Mouse (Mus musculus) intestine, postnatal 0 days (tissue): ENCODE measurements around the gene 4930402F06Rik. TPM values are rescaled to one million over a fixed set of nuclear protein-coding genes. Genes with fewer than 3 reads are reported as not detected.
A peak's percentile ranks its signal among the peaks of the same experiment; 100 is the strongest.

Source experiments
- ATAC-seq: fragments of 200-750 bp; cut with Nextera tagmentation; 2 replicates; pipeline ENCODE4 v1.8.0; 2017; ENCODE audit warnings: mild to moderate bottlenecking, moderate TSS enrichment, moderate library complexity
- H3K27ac ChIP-seq: fragments of 300-500 bp; sonication (generic); 2 replicates; pipeline ENCODE4 v1.5.1; 2014; ENCODE audit warnings: mild to moderate bottlenecking, low read depth, low read length, moderate library complexity
- H3K27me3 ChIP-seq: fragments of 300-500 bp; sonication (generic); replicated peaks from 2 replicates; pipeline ENCODE4 v1.6.1; 2014; ENCODE audit warnings: low read length, mixed read lengths; ENCODE audit not compliant: control insufficient read depth, insufficient read depth
- H3K36me3 ChIP-seq: fragments of 300-500 bp; sonication (generic); 2 replicates; pipeline ENCODE4 v1.6.1; 2014; ENCODE audit warnings: mild to moderate bottlenecking, moderate library complexity; ENCODE audit not compliant: control insufficient read depth, insufficient read depth
- H3K4me1 ChIP-seq: fragments of 300-500 bp; sonication (generic); replicated peaks from 2 replicates; pipeline ENCODE4 v1.6.1; 2014; ENCODE audit warnings: antibody characterized with exemption, low read length, mixed read lengths; ENCODE audit not compliant: control insufficient read depth, insufficient read depth
- H3K4me2 ChIP-seq: fragments of 300-500 bp; sonication (generic); replicated peaks from 2 replicates; pipeline ENCODE4 v1.6.1; 2014; ENCODE audit warnings: low read depth, mild to moderate bottlenecking, moderate library complexity
- H3K4me3 ChIP-seq: fragments of 300-500 bp; sonication (generic); 2 replicates; pipeline ENCODE4 v1.5.1; 2014; ENCODE audit warnings: low read depth, low read length
- H3K9ac ChIP-seq: fragments of 300-500 bp; sonication (generic); 2 replicates; pipeline ENCODE4 v1.6.1; 2014; ENCODE audit warnings: mild to moderate bottlenecking, low read depth, low read length
- H3K9me3 ChIP-seq: fragments of 300-500 bp; sonication (generic); 2 replicates; pipeline ENCODE4 v1.6.1; 2016; ENCODE audit warnings: mixed run types; ENCODE audit not compliant: control insufficient read depth
- CTCF ChIP-seq: sonication (generic); IDR thresholded peaks from 2 replicates; pipeline ENCODE4 v1.5.1; 2016; ENCODE audit warnings: low read depth, mild to moderate bottlenecking, control low read depth, antibody characterized with exemption, moderate library complexity
- WGBS: fragments of 180-500 bp; shearing (Covaris S2); extraction: QIAGEN DNeasy Blood & Tissue Kit; methylation state at CpG from one replicate; pipeline ENCODE4 v1.1.7; 2014; 5-methylcytosine and 5-hydroxymethylcytosine counted together
- polyA plus RNA-seq: library from polyadenylated mRNA; unstranded; fragments of >200 nt; fragmentation: Nextera tagmentation; extraction: Ambion mirVana; gene quantifications from 2 replicates; pipeline ENCODE4 v1.2.1, GENCODE M21; 2015

The 4930402F06Rik gene
- polyA plus RNA-seq, 1 experiment from 2014 or later: not detected

DNA sequence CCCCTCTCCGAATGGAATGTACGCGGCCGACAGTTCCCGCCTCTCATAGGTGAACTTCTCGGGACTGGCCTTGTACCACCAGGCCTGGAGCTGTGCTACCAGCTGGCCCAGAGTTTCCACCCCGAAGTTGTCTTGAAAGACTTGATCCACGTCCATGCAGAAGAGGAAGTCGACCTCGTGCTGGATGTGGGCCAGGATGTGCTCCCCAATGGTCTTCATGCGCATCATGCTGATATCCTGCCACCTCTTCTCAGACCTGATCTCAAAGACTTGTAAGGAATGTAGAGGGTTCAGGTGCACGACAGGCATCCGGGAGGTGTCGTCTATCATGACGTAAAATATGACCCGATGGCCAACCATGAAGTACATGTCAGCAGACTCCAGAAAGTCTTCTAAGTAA is 5.4 kb upstream of the 4930402F06Rik start:
- Histone ChIP-seq H3K9ac (no peak overlapping the region), H3K4me1 (no peaks in the 10 kb centered on the region; the same call in 1 of the 2 replicates), H3K36me3 (no peaks in the 10 kb centered on the region), H3K27me3 (no peaks in the 10 kb centered on the region), H3K27ac (no peak overlapping the region), H3K9me3 (no peaks in the 10 kb centered on the region), H3K4me2 (no peak overlapping the region), H3K4me3 (no peak overlapping the region)
- TF ChIP-seq CTCF: no peak
- no peak for ATAC-seq
- 89% methylated on average over 16 of the region's 16 CpGs for WGBS

DNA sequence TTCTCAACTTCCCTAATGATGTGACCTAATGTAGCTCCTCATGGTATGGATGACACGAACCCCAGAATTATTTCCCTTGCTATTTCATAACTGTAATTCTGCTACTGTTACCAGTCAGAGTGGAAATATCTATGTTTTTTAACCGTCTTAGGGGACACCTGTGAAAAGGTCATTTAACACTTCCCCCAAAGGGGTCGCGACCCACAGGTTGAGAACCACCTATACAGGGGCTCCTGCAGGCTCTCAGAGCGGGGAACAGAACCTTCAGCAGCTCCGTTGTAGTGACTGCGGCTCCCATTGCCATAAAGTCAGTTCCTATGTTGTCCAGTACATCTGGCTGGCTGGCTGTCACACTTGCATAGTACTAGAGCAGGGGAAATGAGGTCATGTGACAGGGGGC is 3.8 kb upstream of the 4930402F06Rik start:
- H3K4me2 ChIP-seq: no peak overlapping the region
- H3K9ac ChIP-seq: no peak overlapping the region
- H3K4me1 ChIP-seq: no peaks in the 10 kb centered on the region; the same call in 1 of the 2 replicates
- H3K4me3 ChIP-seq: no peak overlapping the region
- 89% methylated on average over 7 of the region's 7 CpGs for WGBS
- no peaks in the 10 kb centered on the region for H3K9me3 ChIP-seq
- H3K27me3 ChIP-seq: no peaks in the 10 kb centered on the region
- no peak for TF ChIP-seq CTCF
- no peak overlapping the region for H3K27ac ChIP-seq
- H3K36me3 ChIP-seq: no peaks in the 10 kb centered on the region
- no peak for ATAC-seq

DNA sequence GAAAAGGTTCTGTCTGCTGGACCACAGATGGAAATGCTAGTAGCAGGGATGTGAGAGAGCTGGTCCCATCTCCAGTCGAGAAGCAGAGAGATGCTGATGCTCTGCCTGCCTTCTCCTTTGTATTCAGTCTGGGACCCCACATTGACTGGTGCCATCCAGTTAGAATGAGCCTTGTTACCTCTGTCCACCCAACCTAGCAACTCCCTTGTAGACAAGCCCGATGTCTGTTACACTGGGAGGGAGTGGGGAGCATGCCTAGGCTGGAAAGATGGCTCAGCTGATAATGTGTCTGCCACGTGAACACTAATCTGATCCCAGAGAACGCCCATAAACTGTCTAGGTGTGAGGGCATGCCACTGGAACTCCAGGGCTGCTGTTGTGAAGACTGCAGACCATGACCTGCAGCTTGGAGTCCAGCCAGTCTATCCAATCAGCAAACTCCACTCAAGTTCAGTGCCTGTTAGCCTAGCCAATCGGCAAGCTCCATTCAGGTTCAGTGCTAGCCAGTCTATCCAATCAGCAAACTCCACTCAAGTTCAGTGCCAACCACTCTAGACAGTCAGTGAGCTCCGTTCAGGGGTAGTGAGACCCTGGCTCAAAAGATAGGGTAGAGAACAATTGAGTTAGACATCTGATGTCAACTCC is 1.3 kb upstream of the 4930402F06Rik start:
- 71% methylated on average over 6 of the region's 6 CpGs for WGBS
- no peak for TF ChIP-seq CTCF
- Histone ChIP-seq H3K27ac (no peak overlapping the region), H3K9ac (no peak overlapping the region), H3K4me3 (no peak overlapping the region), H3K4me2 (no peak overlapping the region), H3K9me3 (no peaks in the 10 kb centered on the region), H3K36me3 (no peaks in the 10 kb centered on the region), H3K27me3 (no peaks in the 10 kb centered on the region), H3K4me1 (no peaks in the 10 kb centered on the region; the same call in 1 of the 2 replicates)
- no peak for ATAC-seq

DNA sequence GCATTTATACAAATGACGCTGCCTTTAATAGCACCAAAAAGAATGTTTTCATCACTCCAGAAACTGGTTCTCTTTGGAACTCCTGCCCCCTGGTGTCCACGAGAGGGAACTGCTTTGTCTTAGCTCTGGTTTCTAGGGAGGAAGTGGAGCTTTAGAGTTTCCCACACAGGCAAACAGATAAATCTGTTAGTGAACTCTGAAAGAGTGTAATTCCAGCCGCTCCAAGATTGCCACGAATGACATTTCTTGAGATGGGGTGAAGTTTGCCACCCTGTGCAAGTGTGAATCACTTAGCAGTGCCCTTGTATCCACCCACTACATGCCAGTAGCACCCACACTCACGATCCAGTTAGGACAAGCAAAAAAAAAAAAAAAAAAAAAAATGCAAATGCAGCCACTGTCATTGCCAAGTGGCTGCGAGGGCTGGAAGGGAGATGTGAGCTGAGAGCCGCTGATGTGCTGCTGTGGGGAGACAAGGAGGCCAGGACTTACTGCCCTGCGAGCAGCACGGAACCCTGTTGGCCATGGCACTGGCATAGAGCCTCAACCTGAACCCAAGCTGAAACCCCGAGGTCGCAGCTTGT is 707 bp upstream of the 4930402F06Rik start:
- Histone ChIP-seq H3K27me3 (no peaks in the 10 kb centered on the region), H3K9ac (no peak overlapping the region), H3K27ac (no peak overlapping the region; the same call in 1 of the 2 replicates), H3K4me3 (no peak overlapping the region), H3K9me3 (no peaks in the 10 kb centered on the region), H3K4me1 (no peaks in the 10 kb centered on the region; the same call in 1 of the 2 replicates), H3K4me2 (no peak overlapping the region), H3K36me3 (no peaks in the 10 kb centered on the region)
- no peak for ATAC-seq
- peak; percentile 88 for TF ChIP-seq CTCF
- WGBS: 46% methylated on average over 11 of the region's 11 CpGs

DNA sequence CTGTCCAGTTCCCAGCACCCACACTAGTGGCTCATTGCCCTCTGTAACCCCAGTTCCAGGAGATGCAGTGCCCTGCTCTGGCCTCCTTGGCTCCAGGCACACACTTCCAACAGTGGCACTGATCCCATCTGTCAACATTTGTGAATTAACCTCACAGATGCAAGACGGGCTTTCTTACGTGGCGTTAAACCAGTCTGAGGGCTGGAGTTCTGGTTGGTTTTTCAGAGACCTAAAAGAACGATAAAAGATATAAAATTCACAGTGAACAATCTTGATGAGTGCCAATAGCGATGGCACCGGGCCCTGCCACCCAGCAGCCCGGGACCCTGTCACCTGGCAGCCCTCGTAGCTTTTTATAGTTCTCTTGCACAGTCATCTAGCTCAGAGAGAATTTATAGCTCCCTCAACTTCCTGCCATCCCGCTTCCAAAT is 11.5 kb downstream of the 4930402F06Rik start:
- H3K36me3 ChIP-seq: no peaks in the 10 kb centered on the region
- no peak overlapping the region for H3K9ac ChIP-seq
- ATAC-seq: no peak
- WGBS: 65% methylated on average over 9 of the region's 9 CpGs
- H3K9me3 ChIP-seq: no peaks in the 10 kb centered on the region; the same call in 1 of the 2 replicates
- no peak overlapping the region for H3K27ac ChIP-seq
- H3K4me2 ChIP-seq: no peak overlapping the region
- TF ChIP-seq CTCF: no peak
- H3K4me3 ChIP-seq: no peak overlapping the region
- H3K27me3 ChIP-seq: no peaks in the 10 kb centered on the region
- H3K4me1 ChIP-seq: no peaks in the 10 kb centered on the region

DNA sequence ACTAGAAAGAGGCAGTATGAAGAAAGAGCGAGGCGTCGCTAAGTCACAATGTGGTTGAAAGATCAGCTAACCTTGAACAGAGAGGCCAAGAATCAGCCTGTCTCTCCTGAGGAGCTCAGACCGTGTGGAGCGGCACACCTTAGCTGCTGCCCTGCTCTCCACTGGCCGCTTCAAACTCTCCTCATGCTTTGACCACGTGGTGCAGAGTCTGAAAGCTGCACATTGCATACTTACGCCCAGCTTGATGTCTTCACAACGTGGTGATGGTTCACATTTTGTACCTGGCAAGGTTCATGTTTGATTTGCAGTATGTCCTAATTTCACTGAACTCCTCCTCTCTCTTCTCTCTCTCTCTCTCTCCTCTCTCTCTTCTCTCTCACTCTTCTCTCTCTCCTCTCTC is 17.7 kb downstream of the 4930402F06Rik start:
- WGBS: 59% methylated on average over 9 of the region's 9 CpGs

More for the DNA sequence above, 17.7 kb downstream of the 4930402F06Rik start:
- H3K27ac ChIP-seq: no peak overlapping the region
- no peaks in the 10 kb centered on the region for H3K36me3 ChIP-seq
- TF ChIP-seq CTCF: no peak
- H3K4me3 ChIP-seq: no peak overlapping the region
- H3K9me3 ChIP-seq: no peaks in the 10 kb centered on the region
- H3K4me1 ChIP-seq: no peaks in the 10 kb centered on the region
- H3K9ac ChIP-seq: no peak overlapping the region
- no peak for ATAC-seq
- H3K4me2 ChIP-seq: no peak overlapping the region
- H3K27me3 ChIP-seq: no peaks in the 10 kb centered on the region
